Mouse (Mus musculus) thymus, adult 2 months (tissue): ENCODE data around the gene BC049715. TPM values are rescaled to one million over a fixed set of nuclear protein-coding genes. Genes with fewer than 3 reads are reported as not detected.

ENCODE experiments used
- DNase-seq: peaks from one replicate; pipeline ENCODE4 v3.0.0; 2021
- H3K27ac ChIP-seq: fragments of 200-500 bp; 2 replicates; pipeline ENCODE4 v1.5.1; 2012; ENCODE audit warnings: low read length, control low read depth; ENCODE audit not compliant: control insufficient read depth, insufficient read depth
- H3K27me3 ChIP-seq: fragments of 200-500 bp; 2 replicates; pipeline ENCODE4 v1.6.1; 2012; ENCODE audit warnings: mild to moderate bottlenecking, low read length, moderate library complexity, mixed read lengths; ENCODE audit not compliant: control insufficient read depth, insufficient read depth
- H3K36me3 ChIP-seq: fragments of 200-500 bp; 2 replicates; pipeline ENCODE4 v1.6.1; 2012; ENCODE audit warnings: mild to moderate bottlenecking, low read length, moderate library complexity; ENCODE audit not compliant: control insufficient read depth, insufficient read depth
- H3K4me1 ChIP-seq: fragments of 200-500 bp; replicated peaks from 2 replicates; pipeline ENCODE4 v1.6.1; 2012; ENCODE audit warnings: low read length; ENCODE audit not compliant: control insufficient read depth, insufficient read depth
- H3K4me3 ChIP-seq: fragments of 200-500 bp; 2 replicates; pipeline ENCODE4 v1.5.1; 2012; ENCODE audit warnings: mild to moderate bottlenecking, low read length, control low read depth, moderate library complexity; ENCODE audit not compliant: control insufficient read depth, insufficient read depth
- CTCF ChIP-seq: fragments of 200-500 bp; IDR thresholded peaks from 2 replicates; pipeline ENCODE4 v1.5.1; 2012; ENCODE audit warnings: mild to moderate bottlenecking, control low read depth, low read length, moderate library complexity, borderline replicate concordance; ENCODE audit not compliant: control insufficient read depth, poor library complexity, insufficient read depth; ENCODE audit errors: extremely low read depth
- POLR2A ChIP-seq: fragments of 200-500 bp; IDR thresholded peaks from 2 replicates; pipeline ENCODE4 v1.6.1; 2012; ENCODE audit warnings: mild to moderate bottlenecking, low read length, control low read depth, moderate library complexity; ENCODE audit not compliant: control insufficient read depth, poor library complexity, insufficient read depth; ENCODE audit errors: extremely low read depth
- WGBS: fragments of 180-500 bp; shearing (Covaris S2); methylation state at CpG from one replicate; pipeline ENCODE4 v1.1.7; 2018; 5-methylcytosine and 5-hydroxymethylcytosine counted together
- polyA plus RNA-seq: library from polyadenylated mRNA; depleted of rRNA; stranded (reverse); fragments of >200 nt; gene quantifications from 2 replicates; pipeline ENCODE4 v1.2.3, GENCODE M21; 2012

BC049715 gene
- polyA plus RNA-seq, 1 experiment, result 0.86 TPM

GRCm38 (mm10) chr6:136803093-136803738 is 24.2 kb upstream of the BC049715 start:
- WGBS, result 13% methylated on average over 12 of the region's 12 CpGs
- H3K27me3 ChIP-seq, result no peaks in the 10 kb centered on the region
- TF ChIP-seq POLR2A, result no peak
- TF ChIP-seq CTCF, result no peak
- no peaks in the 10 kb centered on the region for H3K36me3 ChIP-seq
- H3K27ac ChIP-seq, result peak overlapping the region; percentile 99
- no peak for DNase-seq
- peaks cover 8% of the 10 kb centered on the region for H3K4me1 ChIP-seq
- H3K4me3 ChIP-seq, result peak overlapping the region; percentile 33

- under 1% methylated on average over 50 of the region's 50 CpGs for WGBS
- Histone ChIP-seq H3K27me3 (no peaks in the 10 kb centered on the region), H3K36me3 (no peaks in the 10 kb centered on the region), H3K4me1 (peaks cover 8% of the 10 kb centered on the region), H3K27ac (peak within 1 kb of the TSS; percentile 99), H3K4me3 (peak within 1 kb of the TSS; percentile 72)
- TF ChIP-seq CTCF (peak; percentile 36; the same call in 1 of the 2 replicates), POLR2A (peak; percentile 95)
- DNase-seq, result peak; percentile 95
These were observed 23.4 kb upstream of the BC049715 start, which contains the start of gene Hist4h4 for GRCm38 (mm10) chr6:136803739-136804633. Hist4h4 (minus strand) TSS chr6:136804415.

GRCm38 (mm10) chr6:136804705-136805408 is 22.6 kb upstream of the BC049715 start:
- peaks cover 14% of the 10 kb centered on the region for H3K4me1 ChIP-seq
- H3K27ac ChIP-seq, result peak overlapping the region; percentile 91
- H3K27me3 ChIP-seq, result no peaks in the 10 kb centered on the region
- no peak for TF ChIP-seq CTCF
- no peak for TF ChIP-seq POLR2A
- H3K4me3 ChIP-seq, result no peak overlapping the region
- 2% methylated on average over 9 of the region's 9 CpGs for WGBS
- H3K36me3 ChIP-seq, result no peaks in the 10 kb centered on the region
- no peak for DNase-seq

GRCm38 (mm10) chr6:136805409-136805775 is 22.0 kb upstream of the BC049715 start:
- WGBS, result 56% methylated on average over 1 of the region's 1 CpGs
- Histone ChIP-seq H3K4me1 (peaks cover 14% of the 10 kb centered on the region), H3K36me3 (no peaks in the 10 kb centered on the region), H3K27ac (no peak overlapping the region; the same call in 1 of the 2 replicates), H3K4me3 (no peak overlapping the region), H3K27me3 (no peaks in the 10 kb centered on the region)
- TF ChIP-seq CTCF (no peak), POLR2A (no peak)
- no peak for DNase-seq

- no peak for DNase-seq
- peaks cover 14% of the 10 kb centered on the region for H3K4me1 ChIP-seq
- no peak overlapping the region for H3K27ac ChIP-seq
- no peaks in the 10 kb centered on the region for H3K36me3 ChIP-seq
- H3K27me3 ChIP-seq, result no peaks in the 10 kb centered on the region
- TF ChIP-seq CTCF (no peak), POLR2A (no peak)
- WGBS, result 90% methylated on average over 5 of the region's 5 CpGs
- no peak overlapping the region for H3K4me3 ChIP-seq
These were observed 20.6 kb upstream of the BC049715 start for GRCm38 (mm10) chr6:136806819-136807218.

GRCm38 (mm10) chr6:136807395-136808013 is 19.9 kb upstream of the BC049715 start:
- Histone ChIP-seq H3K27me3 (no peaks in the 10 kb centered on the region), H3K36me3 (no peaks in the 10 kb centered on the region), H3K4me3 (no peak overlapping the region), H3K27ac (peak overlapping the region; percentile 32; the same call in 1 of the 2 replicates), H3K4me1 (peaks cover 14% of the 10 kb centered on the region)
- no peak for DNase-seq
- TF ChIP-seq CTCF (no peak), POLR2A (no peak)
- WGBS, result 61% methylated on average over 18 of the region's 18 CpGs

- Histone ChIP-seq H3K27me3 (no peaks in the 10 kb centered on the region), H3K27ac (peak within 1 kb of the TSS; percentile 32; the same call in 1 of the 2 replicates), H3K4me1 (peaks cover 14% of the 10 kb centered on the region), H3K36me3 (peaks cover 2% of the 10 kb centered on the region), H3K4me3 (peak within 1 kb of the TSS; percentile 50)
- TF ChIP-seq POLR2A, result peak; percentile 80
- TF ChIP-seq CTCF, result peak; percentile 47; the same call in 1 of the 2 replicates
- under 1% methylated on average over 34 of the region's 34 CpGs for WGBS
- peak; percentile 99 for DNase-seq
These were observed 19.4 kb upstream of the BC049715 start, which contains the start of gene H2afj for GRCm38 (mm10) chr6:136808014-136808417. H2afj (plus strand) TSS chr6:136808244.
